Mouse (Mus musculus): ENCODE results near the gene D630003M21Rik.

D630003M21Rik gene

DNA sequence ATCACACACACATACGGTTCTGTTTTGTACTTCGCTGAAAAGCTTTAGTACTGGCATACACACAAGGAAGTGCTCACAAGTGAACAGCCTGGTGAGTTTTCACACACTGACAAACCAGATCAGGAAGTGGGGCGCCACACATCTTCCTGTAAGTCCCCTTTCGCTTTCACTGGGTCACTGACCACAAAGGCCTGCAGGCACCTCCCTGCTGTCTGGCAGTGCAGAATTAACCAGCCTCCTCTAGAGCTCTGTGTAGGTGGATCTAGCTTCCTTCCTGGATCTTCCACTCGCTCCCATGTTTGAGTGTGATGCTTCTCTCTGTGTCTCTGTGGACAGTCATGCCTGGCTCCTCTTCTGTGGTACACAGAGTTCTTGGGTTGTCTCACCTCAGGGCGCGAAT lies 62.4 kb downstream of the D630003M21Rik start:
- no peak for DNase-seq (ENCODE audit: low read depth, low spot score)

- DNase-seq (ENCODE audit: low read depth, low spot score): no peak
Observed at GRCm38 (mm10) chr2:158165776-158166175, 63.2 kb downstream of the D630003M21Rik start.

DNA sequence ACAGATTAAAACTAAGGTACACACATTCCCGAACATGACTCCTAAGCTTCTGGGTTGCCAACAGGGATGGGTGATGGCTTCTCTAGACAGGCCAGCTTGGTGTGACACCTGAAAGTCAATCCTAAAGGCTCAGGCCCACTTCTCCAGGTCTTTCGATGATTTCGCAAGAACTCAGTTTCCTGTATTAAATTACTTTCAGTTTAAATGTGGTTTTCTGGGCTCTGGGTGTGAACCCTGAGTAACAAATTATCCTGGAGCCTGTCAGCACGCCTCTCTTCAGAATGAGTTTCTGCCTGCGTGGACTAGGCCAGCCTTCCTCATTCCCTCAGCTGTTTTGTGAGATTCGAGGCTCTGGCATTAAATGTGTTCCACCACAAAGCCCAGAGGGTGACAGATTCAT lies 66.0 kb downstream of the D630003M21Rik start:
- DNase-seq (ENCODE audit: low read depth, low spot score): no peak

- DNase-seq (ENCODE audit: low read depth, low spot score): no peak
Observed at GRCm38 (mm10) chr2:158161761-158162160, 67.3 kb downstream of the D630003M21Rik start.

DNA sequence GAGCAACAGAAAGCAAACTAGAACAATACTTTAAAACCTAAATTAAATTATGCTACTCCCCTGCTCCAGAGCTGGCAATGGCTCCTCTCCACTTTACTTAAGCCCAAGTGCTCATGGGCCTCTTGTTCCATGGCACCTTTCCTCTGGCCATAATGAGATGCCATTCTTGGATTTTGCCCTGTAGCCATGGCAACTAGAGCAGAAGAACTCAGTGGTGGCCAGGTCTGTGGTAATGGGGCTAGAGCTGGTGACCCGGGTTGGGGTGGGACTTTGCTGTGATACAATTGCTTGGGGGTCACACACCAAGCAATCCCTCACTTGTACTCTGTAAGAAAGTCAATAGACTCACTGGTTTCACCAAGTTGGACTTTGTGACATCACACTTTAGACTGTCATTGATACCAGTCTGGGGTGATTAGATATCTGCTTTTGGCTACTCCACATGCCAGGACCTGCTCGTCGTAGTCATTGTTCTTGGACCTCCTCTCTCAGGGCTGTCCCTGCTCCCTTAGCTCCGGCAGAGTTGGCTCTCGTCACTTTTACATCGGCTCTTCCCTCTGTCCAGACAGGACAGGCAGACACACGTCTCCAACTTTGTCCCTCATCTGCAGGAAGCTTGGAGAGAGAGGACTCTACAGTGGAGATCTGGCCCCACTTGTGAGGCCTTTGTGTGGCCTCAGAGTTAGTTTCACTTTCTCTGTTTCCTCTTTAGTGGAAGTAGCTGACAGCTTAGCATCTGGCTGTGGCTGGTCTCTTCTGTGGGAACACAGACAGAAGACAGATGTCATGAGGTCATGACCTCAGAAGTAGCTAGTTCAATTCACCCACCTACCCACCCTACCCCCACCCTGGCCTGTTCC lies 69.4 kb downstream of the D630003M21Rik start:
- no peak for DNase-seq (ENCODE audit: low read depth, low spot score)

GRCm38 (mm10) chr2:158157654-158158053 lies 71.4 kb downstream of the D630003M21Rik start:
- no peak for DNase-seq (ENCODE audit: low read depth, low spot score)

- DNase-seq (ENCODE audit: low read depth, low spot score): no peak
Observed at GRCm38 (mm10) chr2:158156487-158156886, 72.5 kb downstream of the D630003M21Rik start.

GRCm38 (mm10) chr2:158155615-158156014 lies 73.4 kb downstream of the D630003M21Rik start:
- no peak for DNase-seq (ENCODE audit: low read depth, low spot score)

- DNase-seq (ENCODE audit: low read depth, low spot score): no peak
Observed at GRCm38 (mm10) chr2:158155101-158155500, 73.9 kb downstream of the D630003M21Rik start.

DNA sequence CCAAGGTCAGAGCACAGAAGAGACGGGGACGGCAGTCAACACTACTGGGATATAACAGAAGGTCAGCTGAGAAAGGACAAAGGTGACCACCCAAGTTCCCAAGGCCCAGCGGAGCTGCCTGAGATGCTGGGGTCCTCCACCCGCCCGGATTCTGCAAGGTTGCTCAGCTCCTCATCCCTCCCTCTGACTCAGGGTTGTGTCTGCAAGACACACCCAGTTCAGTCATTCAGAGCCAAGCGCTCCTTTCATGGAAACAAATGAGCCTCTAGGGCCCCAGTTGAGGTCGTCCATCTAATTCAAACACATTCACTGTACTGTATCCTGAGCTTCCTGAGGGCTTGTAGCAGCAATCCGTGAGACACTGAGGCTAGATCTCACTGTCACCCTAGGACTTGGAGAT lies 74.4 kb downstream of the D630003M21Rik start:
- DNase-seq (ENCODE audit: low read depth, low spot score): no peak

DNA sequence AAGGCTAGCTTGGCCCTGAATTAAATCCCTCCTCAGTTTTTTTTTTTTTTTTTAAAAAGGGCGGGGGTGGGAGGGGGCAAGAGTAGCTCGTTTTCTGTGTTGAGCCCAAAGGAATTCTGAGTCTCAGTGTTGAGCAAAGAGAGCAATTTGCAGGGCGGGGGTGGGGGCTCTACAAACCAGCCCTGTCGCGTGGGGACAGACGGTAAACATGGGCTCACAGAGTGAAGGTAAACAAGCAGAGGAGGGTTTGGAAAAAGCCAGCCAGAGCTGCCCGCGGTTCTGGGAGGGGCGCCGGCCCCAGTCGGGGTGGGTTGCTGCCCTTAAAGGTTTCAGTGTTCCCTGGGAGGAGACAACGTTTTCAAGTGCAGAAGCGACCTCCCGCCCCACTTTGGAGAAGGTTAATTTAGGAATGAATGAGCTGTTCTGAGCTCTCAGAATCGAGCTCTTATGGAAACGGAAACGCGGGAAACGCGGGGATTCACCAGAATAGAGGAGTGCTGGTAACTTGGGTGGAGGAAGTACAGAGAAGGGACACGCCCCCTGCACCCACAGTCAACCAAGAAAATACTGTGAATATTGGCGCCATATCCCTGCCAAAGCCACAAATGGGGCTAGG lies 75.2 kb downstream of the D630003M21Rik start:
- DNase-seq (ENCODE audit: low read depth, low spot score): no peak

DNA sequence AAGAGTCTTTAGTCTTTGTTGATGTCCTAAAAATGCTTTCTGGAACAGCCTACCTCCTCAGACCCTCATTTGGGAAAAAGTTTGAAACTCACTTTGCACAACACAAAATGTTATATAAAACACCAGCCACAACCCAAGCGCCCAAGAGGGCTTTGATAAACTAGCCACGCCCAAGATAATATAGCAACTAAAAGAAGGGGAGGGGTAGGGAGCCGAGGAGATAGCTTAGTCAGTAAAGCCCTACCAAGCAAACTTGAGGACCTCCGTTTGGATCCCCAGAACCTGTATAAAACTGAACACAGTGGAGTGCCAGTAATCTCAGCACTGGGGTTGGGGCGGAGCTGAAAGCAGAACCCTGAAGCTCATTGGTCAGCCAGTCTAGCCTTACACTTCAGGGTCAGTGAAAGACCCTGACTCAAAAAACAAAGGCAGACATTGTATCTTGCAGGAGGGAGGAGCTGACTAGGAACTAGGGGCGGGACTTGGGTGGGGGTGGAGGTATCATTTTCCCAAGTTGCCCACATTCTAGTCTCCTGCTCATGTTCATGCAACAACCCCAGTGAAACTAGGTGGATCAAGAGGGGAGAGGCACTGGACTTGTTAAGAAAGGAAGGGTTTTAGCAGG lies 76.2 kb downstream of the D630003M21Rik start:
- no peak for DNase-seq (ENCODE audit: low read depth, low spot score)

DNA sequence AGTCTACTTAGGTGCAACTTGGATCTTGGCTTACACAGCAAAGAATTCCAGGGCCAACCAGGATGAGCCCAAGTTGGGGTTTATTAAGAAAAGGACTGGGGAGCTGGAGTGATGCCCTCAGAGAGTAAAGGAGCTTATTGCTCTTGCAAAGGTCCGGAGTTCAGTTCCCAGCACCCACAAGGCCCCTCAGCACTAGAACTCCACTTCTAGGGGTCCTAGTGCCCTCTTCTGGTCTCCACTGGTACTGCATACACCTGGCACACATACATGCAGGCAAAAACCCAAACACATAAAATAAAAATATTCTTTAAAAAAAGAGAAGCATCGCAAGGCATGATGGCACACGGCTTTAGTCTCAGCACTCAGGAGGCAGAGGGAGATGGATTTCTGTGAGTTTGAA lies 77.9 kb downstream of the D630003M21Rik start:
- no peak for DNase-seq (ENCODE audit: low read depth, low spot score)

DNA sequence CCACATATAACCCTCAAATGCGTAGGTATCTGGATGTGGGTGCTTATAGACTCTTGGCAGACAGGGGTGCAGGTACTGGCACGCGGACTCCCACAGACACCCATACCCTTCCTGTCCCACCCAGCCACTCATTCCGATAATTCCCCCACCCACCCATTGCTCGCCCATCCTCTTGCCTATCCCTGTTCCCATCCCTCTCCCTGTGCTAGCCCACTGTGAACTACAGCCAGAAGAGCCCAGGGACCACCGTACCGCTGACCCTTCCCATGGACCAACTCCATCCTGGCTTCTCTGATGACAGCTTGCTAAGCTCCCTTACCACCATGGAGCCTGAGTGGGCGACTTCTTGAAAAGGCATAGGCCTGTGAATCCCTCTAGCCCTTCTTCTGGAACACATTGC lies 82.1 kb downstream of the D630003M21Rik start:
- DNase-seq (ENCODE audit: low read depth, low spot score): no peak

GRCm38 (mm10) chr2:158146223-158146622 lies 82.8 kb downstream of the D630003M21Rik start, which contains the start of gene Tgm2:
TSS of gene Tgm2 (minus strand) at chr2:158146436.
- DNase-seq (ENCODE audit: low read depth, low spot score): peak; percentile 64

GRCm38 (mm10) chr2:158145528-158146065 lies 83.4 kb downstream of the D630003M21Rik start:
- no peak for DNase-seq (ENCODE audit: low read depth, low spot score)

DNA sequence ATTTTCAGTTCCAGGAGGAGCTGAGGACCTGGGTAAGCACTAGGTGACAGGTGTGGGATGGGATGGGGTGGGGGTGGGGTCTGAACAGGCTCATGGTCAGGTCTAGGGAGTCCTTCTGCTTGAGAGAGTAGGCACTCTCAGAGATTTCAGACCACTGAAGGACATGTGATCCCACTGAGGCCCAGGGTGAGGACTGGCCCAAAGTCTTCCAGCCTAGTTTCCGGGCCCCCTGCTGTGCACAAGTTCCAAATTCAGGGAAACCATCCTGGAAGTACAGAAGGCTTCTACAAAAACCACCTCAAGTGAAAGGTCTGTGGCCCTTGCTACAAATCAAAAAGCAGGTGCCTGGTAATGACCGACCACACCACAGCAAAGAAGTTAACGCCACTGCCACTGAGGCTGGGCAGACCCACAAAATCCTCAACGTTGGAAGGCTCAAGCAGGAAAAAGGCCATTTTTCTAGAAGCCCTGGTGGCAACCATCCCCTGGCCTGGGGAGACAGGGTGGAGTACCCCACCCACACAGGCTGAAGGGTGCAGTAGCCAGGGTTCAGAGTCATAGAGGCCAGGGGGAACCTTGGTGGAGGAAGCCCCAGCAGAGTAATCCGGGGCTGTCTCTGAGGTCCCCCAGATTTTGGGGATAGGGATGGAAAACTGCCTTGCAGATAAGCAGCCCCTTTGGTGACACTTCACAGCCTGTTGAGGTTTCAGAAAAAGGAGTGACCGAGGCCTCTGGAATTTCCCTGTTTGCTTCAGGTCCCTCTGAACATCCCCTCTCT lies 84.1 kb downstream of the D630003M21Rik start:
- no peak for DNase-seq (ENCODE audit: low read depth, low spot score)

GRCm38 (mm10) chr2:158144263-158144662 lies 84.8 kb downstream of the D630003M21Rik start:
- no peak for DNase-seq (ENCODE audit: low read depth, low spot score)

DNA sequence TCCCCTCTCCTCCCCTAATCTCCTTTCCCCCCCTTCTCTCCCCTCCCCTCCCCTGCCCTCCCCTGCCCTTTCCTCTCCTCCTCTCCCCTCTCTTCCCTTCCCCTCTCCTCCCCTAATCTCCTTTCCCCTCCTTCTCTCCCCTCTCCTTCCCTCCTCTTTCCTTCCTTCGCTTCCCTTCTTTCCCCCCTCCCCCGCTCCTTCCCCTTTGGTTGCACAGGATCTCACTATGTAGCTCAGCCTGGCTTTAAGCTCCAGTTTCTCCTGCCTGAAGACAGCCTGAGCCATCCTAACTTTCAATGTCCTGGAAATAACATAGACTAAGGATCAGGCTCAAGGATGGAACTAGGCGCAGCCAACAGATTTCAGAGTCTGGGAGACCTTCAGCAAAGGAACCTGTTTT lies 85.2 kb downstream of the D630003M21Rik start:
- no peak for DNase-seq (ENCODE audit: low read depth, low spot score)

GRCm38 (mm10) chr2:158142981-158143380 lies 86.0 kb downstream of the D630003M21Rik start:
- DNase-seq (ENCODE audit: low read depth, low spot score): no peak

- no peak for DNase-seq (ENCODE audit: low read depth, low spot score)
Observed at GRCm38 (mm10) chr2:158141690-158142440, 87.2 kb downstream of the D630003M21Rik start.
